Comparison of ENCODE assay signal across 10 mouse cellular contexts in the genomic region with DNA sequence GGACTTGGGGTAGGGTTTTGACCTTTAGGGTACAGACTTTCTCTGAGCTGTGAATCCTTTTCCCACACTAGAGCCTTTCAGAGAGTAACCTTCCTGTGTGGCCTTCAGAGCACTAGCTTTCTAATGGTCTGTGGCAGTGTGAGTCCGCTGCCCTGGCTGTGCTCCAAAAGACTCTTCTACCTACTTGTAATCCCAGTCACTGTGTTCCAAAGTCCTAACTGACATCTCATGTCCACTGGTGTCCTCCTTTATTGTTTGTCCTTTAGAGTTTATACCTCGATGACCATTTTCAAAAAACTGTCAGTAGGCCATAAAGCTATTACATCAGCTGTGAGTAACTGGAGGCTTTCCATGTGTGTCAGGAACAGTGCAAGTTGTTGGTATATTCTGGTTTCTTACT. TPM values are rescaled to one million over a fixed set of nuclear protein-coding genes. Genes with fewer than 3 reads are reported as not detected.
DNase-seq lines count a peak whose midpoint lies in the region; ATAC-seq lines count a peak whose summit lies in the region.
"Had no signal": no experiment of that assay in that cellular context is flagged by ENCODE, and none has a peak within 500 bp of the region (broad histone marks: within the 10 kb centered on the region; RNA-seq: fewer than 3 reads in every experiment).

No protein-coding gene starts in this region.

- no peaks in the 10 kb centered on the region for H3K9me3 ChIP-seq in kidney, embryonic 16.5 days (ENCODE audit: low read length)
- H3K9me3 ChIP-seq: megakaryocyte, embryonic 14.5 days had no signal

- no peak overlapping the region for H3K9ac ChIP-seq in kidney, embryonic 16.5 days (replicated peaks; ENCODE audit: low read length)

- no peak overlapping the region for H3K27ac ChIP-seq in kidney, embryonic 16.5 days (ENCODE audit: low read length)

- intact Hi-C loops in heart, postnatal 14 days (cut with DNase I), result no loop called here

- H3K27me3 ChIP-seq in kidney, embryonic 16.5 days (ENCODE audit: insufficient read depth, low read length), result no peaks in the 10 kb centered on the region
- H3K27me3 ChIP-seq: megakaryocyte, embryonic 14.5 days had no signal

- peak; percentile 42 for DNase-seq in kidney, adult 18-20 months
- peak; percentile 33 for DNase-seq in NIH3T3 (ENCODE audit: low read depth)
- peak; percentile 69 for DNase-seq in adrenal gland, postnatal 10 days
- DNase-seq in heart, postnatal 14 days, result peak; percentile 34
- no peak for DNase-seq in embryo, embryonic 11 days
- DNase-seq in layer of hippocampus, adult 18-20 months (ENCODE audit: low spot score in 2 of 2), result no peak
- DNase-seq: thymus, postnatal 36 days had no signal

- no peak overlapping the region for H3K4me3 ChIP-seq in kidney, embryonic 16.5 days (ENCODE audit: low read length)
- H3K4me3 ChIP-seq: megakaryocyte, embryonic 14.5 days had no signal

- 82% methylated on average over 2 of the region's 2 CpGs for WGBS in kidney, embryonic 16.5 days

- H3K4me2 ChIP-seq in kidney, embryonic 16.5 days (replicated peaks; ENCODE audit: low read depth, low read length), result no peak overlapping the region

- ATAC-seq in kidney, embryonic 16.5 days (ENCODE audit: low FRiP score, low TSS enrichment), result no peak
- no peak for ATAC-seq in erythroid progenitor cell, adult 5-6 weeks (replicated peaks; ENCODE audit: low FRiP score, poor library complexity, severe bottlenecking)

- peaks cover 37% of the 10 kb centered on the region for H3K4me1 ChIP-seq in kidney, embryonic 16.5 days (ENCODE audit: insufficient read depth, low read length)

- peaks cover 8% of the 10 kb centered on the region for H3K36me3 ChIP-seq in kidney, embryonic 16.5 days (ENCODE audit: insufficient read depth, low read length)

RNA-seq across cellular contexts. Expression of a gene that starts 44.0 kb away (rescaled TPM):
- polyA plus RNA-seq in kidney, embryonic 16.5 days (2015; fragmentation: Nextera tagmentation; extraction: Ambion mirVana), result 42.7 and 43.8 TPM in 2 replicates
- 100 to 1,000 TPM; 216 to 263 TPM for total RNA-seq in adrenal gland, postnatal 10 days (2021)
- total RNA-seq in heart, postnatal 14 days (2021), result 100 to 1,000 TPM; 171 to 185 TPM
- total RNA-seq in layer of hippocampus, adult 18-20 months (2021), result 100 to 1,000 TPM; 283 to 287 TPM
- total RNA-seq in erythroid progenitor cell, adult 5-6 weeks (2015; ENCODE audit: low replicate concordance), result 21.4 and 38.2 TPM in 2 replicates
- total RNA-seq in erythroid progenitor cell, adult 5-6 weeks (2017; ENCODE audit: low replicate concordance), result 20.7 and 44.4 TPM in 2 replicates

Comparison
In these comparisons a context has a peak if more than half of its experiments do, and no peak if none do; other contexts are left out.
1. DNase-seq: peak in kidney, adult 18-20 months (single experiment), NIH3T3 (single experiment), adrenal gland, postnatal 10 days (single experiment) and heart, postnatal 14 days (2 of 2); none in embryo, embryonic 11 days (single experiment) and layer of hippocampus, adult 18-20 months (0 of 2).